Mouse (Mus musculus): ENCODE results near the gene Olfr1471. TPM values are rescaled to one million over a fixed set of nuclear protein-coding genes. Genes with fewer than 3 reads are reported as not detected.
"Not testable (repeated sequence)": the region's sequence is repeated elsewhere in the genome, so short reads cannot be mapped to it uniquely, and the experiment has no call there.

Gene Olfr1471
- not detected for total RNA-seq (2021)

GRCm38 (mm10) chr19:13443109-13443508 is at the start of gene Olfr1471:
Olfr1471 (plus strand) TSS chr19:13443409.
- DNase-seq (ENCODE audit: low spot score in 2 of 2); intact Hi-C loops (cut with DNase I): not testable (repeated sequence)

DNA sequence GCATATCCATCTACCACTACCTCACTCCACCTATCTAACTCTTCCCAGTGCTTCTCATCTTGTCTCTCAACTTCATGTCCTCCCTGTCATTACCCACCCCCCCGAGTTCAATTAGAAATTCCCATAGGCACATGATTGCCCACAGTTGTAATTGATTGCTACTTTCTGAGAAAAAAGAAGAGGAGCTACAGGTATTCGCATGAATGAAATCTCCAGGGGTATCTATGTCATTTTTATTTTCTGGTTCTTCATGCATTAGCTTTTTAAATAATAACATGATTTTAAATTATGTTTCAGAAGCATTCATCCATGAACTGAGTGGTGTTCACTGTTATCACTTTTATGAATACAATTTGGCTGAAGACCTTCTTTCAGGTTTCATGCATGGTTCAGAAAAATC is 35.7 kb upstream of the Olfr1471 start, which contains the start of gene Olfr1469:
Olfr1469 (plus strand) TSS at position 301 of the 400 bp plus-strand sequence.
- intact Hi-C loops (cut with DNase I), result no loop called here
- DNase-seq (ENCODE audit: low spot score in 2 of 2), result no peak

DNA sequence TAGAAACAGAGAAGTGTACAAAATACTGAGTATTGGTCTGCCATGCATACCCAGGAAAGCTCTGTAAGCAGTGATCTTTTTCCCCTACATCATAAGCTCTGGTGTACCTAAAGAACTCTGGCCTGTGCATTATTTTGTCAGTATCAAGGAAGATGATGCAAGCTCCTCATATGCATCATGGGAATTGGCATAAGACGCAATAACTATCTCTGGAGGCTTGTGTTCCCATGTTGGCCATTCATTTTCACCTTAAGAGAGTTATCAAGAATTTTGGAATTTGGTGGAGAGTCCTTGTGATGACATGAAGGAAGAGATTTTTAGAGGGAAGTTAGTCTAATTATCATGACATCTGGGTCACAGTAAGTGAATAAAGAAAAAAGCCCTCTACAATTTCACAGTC is 12.8 kb downstream of the Olfr1471 start, which contains the start of gene Olfr1472:
Olfr1472 (minus strand) TSS at position 101 of the 400 bp plus-strand sequence.
- DNase-seq (ENCODE audit: low spot score in 2 of 2), result no peak
- intact Hi-C loops (cut with DNase I), result no loop called here

DNA sequence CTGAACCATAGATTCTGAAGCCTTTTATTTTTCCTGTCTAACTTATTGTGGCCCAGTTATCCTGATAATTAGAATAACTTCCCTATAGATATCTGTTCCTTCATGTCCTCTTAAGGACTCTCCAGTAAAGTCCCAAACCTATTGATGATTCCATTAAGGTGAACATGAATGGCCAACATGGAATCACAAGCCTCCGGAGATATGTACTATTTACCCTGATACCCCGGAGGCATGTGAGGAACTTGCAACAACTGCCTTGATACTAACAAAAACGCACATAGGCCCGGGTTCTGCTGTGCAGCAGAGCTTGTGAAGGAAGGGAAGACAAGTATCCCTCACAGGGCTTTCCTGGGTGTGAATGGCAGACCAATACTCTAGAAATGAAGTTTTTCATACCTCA is 26.1 kb downstream of the Olfr1471 start, which contains the start of gene Olfr1474:
Olfr1474 (plus strand) TSS at position 301 of the 400 bp plus-strand sequence.
- DNase-seq (ENCODE audit: low spot score in 2 of 2); intact Hi-C loops (cut with DNase I): not testable (repeated sequence)

GRCm38 (mm10) chr19:13480096-13480495 is 36.9 kb downstream of the Olfr1471 start, which contains the start of gene Olfr1475:
Olfr1475 (minus strand) TSS chr19:13480196.
- DNase-seq (ENCODE audit: low spot score in 2 of 2), result no peak
- intact Hi-C loops (cut with DNase I), result no loop called here

DNA sequence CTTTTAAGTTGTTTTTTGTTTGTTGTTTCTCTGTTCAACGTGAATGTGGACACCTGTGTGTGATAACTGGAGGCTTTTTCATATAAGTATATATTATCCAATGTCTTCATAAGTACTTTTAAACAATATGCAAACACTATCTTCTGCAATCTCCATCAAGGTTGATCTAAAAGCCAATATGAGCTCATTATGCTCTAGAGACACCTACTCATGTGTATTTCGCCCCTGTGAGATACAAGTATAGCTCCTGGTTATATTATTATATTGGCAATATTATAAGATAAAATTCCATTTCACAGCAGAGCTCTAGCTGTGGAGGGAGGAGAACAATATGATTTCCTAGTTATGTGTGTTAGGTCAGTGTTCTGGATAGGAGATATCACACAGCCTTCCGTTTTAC is 57.0 kb downstream of the Olfr1471 start, which contains the start of gene Olfr1477:
Olfr1477 (plus strand) TSS at position 301 of the 400 bp plus-strand sequence.
- DNase-seq (ENCODE audit: low spot score in 2 of 2), result no peak
- intact Hi-C loops (cut with DNase I), result loop anchor here (1.0 kb wide), 1 partner anchor 82 kb away; no protein-coding TSS in a partner anchor

Other genes starting within 250 kb of the Olfr1471 start
- gene Olfr1463, start 212.1 kb upstream of the Olfr1471 start, total RNA-seq (2021), result not detected
- not detected for gene Olfr1465, start 127.9 kb upstream of the Olfr1471 start, total RNA-seq (2021)
- gene Olfr1466, start 104.5 kb upstream of the Olfr1471 start, total RNA-seq (2021), result not detected
- gene Olfr1467, start 81.2 kb upstream of the Olfr1471 start, total RNA-seq (2021), result not detected
- not detected for gene Olfr1469, start 35.6 kb upstream of the Olfr1471 start, total RNA-seq (2021)
- not detected for gene Olfr1472, start 12.7 kb downstream of the Olfr1471 start, total RNA-seq (2021)
- not detected for gene Olfr1474, start 26.2 kb downstream of the Olfr1471 start, total RNA-seq (2021)
- not detected for gene Olfr1475, start 36.8 kb downstream of the Olfr1471 start, total RNA-seq (2021)
- not detected for gene Olfr1477, start 57.1 kb downstream of the Olfr1471 start, total RNA-seq (2021)
- not detected for gene Olfr1480, start 84.5 kb downstream of the Olfr1471 start, total RNA-seq (2021)
- gene Olfr1484, start 140.1 kb downstream of the Olfr1471 start, total RNA-seq (2021), result not detected
- not detected for gene Olfr1487, start 174.0 kb downstream of the Olfr1471 start, total RNA-seq (2021)
- gene Olfr1489, start 188.2 kb downstream of the Olfr1471 start, total RNA-seq (2021), result not detected
- gene Olfr1490, start 207.7 kb downstream of the Olfr1471 start, total RNA-seq (2021), result not detected